Mouse (Mus musculus): ENCODE results near the gene Tmem199. TPM values are rescaled to one million over a fixed set of nuclear protein-coding genes. Genes with fewer than 3 reads are reported as not detected.
A peak's percentile ranks its signal among the peaks of the same experiment; 100 is the strongest.

The Tmem199 gene
- polyA plus RNA-seq, 1 experiment from 2014 or later, result 52.9 TPM

- no peak for ATAC-seq (ENCODE audit: insufficient number of reproducible peaks, insufficient read depth, low FRiP score, low read depth)
- H3K4me1 ChIP-seq (ENCODE audit: control insufficient read depth, insufficient read depth, low read length), result no peaks in the 10 kb centered on the region
- H3K4me3 ChIP-seq (ENCODE audit: low read depth, low read length), result no peak overlapping the region
- H3K4me2 ChIP-seq (replicated peaks; ENCODE audit: low read depth, low read length), result no peak overlapping the region
- H3K27me3 ChIP-seq (ENCODE audit: control insufficient read depth, insufficient read depth, low read length), result no peaks in the 10 kb centered on the region
- WGBS, result 81% methylated on average over 3 of the region's 3 CpGs
- no peak overlapping the region for H3K27ac ChIP-seq (ENCODE audit: low read length)
- no peaks in the 10 kb centered on the region for H3K9me3 ChIP-seq (ENCODE audit: control insufficient read depth, low read depth, low read length)
- H3K9ac ChIP-seq (replicated peaks; ENCODE audit: low read depth, low read length), result no peak overlapping the region
- no peaks in the 10 kb centered on the region; the same call in 1 of the 2 replicates for H3K36me3 ChIP-seq (ENCODE audit: control insufficient read depth, insufficient read depth, low read length)
Measured at GRCm38 (mm10) chr11:78475289-78475688, 36.7 kb downstream of the Tmem199 start.

GRCm38 (mm10) chr11:78471326-78472103 is 40.5 kb downstream of the Tmem199 start:
- Histone ChIP-seq H3K9ac (replicated peaks; ENCODE audit: low read depth, low read length) (no peak overlapping the region), H3K4me2 (replicated peaks; ENCODE audit: low read depth, low read length) (no peak overlapping the region), H3K27me3 (ENCODE audit: control insufficient read depth, insufficient read depth, low read length) (no peaks in the 10 kb centered on the region), H3K4me1 (ENCODE audit: control insufficient read depth, insufficient read depth, low read length) (peaks cover 3% of the 10 kb centered on the region; the same call in 1 of the 2 replicates), H3K9me3 (ENCODE audit: control insufficient read depth, low read depth, low read length) (no peaks in the 10 kb centered on the region), H3K4me3 (ENCODE audit: low read depth, low read length) (no peak overlapping the region), H3K27ac (ENCODE audit: low read length) (no peak overlapping the region), H3K36me3 (ENCODE audit: control insufficient read depth, insufficient read depth, low read length) (no peaks in the 10 kb centered on the region; the same call in 1 of the 2 replicates)
- ATAC-seq (ENCODE audit: insufficient number of reproducible peaks, insufficient read depth, low FRiP score, low read depth), result no peak
- 91% methylated on average over 10 of the region's 10 CpGs for WGBS

- H3K27ac ChIP-seq (ENCODE audit: low read length), result no peak overlapping the region
- no peak for ATAC-seq (ENCODE audit: insufficient number of reproducible peaks, insufficient read depth, low FRiP score, low read depth)
- no peak overlapping the region for H3K4me2 ChIP-seq (replicated peaks; ENCODE audit: low read depth, low read length)
- H3K4me3 ChIP-seq (ENCODE audit: low read depth, low read length), result no peak overlapping the region
- 52% methylated on average over 3 of the region's 3 CpGs for WGBS
- H3K9ac ChIP-seq (replicated peaks; ENCODE audit: low read depth, low read length), result no peak overlapping the region
- no peaks in the 10 kb centered on the region; the same call in 1 of the 2 replicates for H3K36me3 ChIP-seq (ENCODE audit: control insufficient read depth, insufficient read depth, low read length)
- peaks cover 15% of the 10 kb centered on the region; the same call in 1 of the 2 replicates for H3K4me1 ChIP-seq (ENCODE audit: control insufficient read depth, insufficient read depth, low read length)
- H3K27me3 ChIP-seq (ENCODE audit: control insufficient read depth, insufficient read depth, low read length), result no peaks in the 10 kb centered on the region
- H3K9me3 ChIP-seq (ENCODE audit: control insufficient read depth, low read depth, low read length), result no peaks in the 10 kb centered on the region
Measured at GRCm38 (mm10) chr11:78467932-78468331, 44.0 kb downstream of the Tmem199 start.

GRCm38 (mm10) chr11:78467515-78467914 is 44.5 kb downstream of the Tmem199 start:
- no peaks in the 10 kb centered on the region for H3K27me3 ChIP-seq (ENCODE audit: control insufficient read depth, insufficient read depth, low read length)
- no peak for ATAC-seq (ENCODE audit: insufficient number of reproducible peaks, insufficient read depth, low FRiP score, low read depth)
- peaks cover 15% of the 10 kb centered on the region; the same call in 1 of the 2 replicates for H3K4me1 ChIP-seq (ENCODE audit: control insufficient read depth, insufficient read depth, low read length)
- 74% methylated on average over 7 of the region's 7 CpGs for WGBS
- no peaks in the 10 kb centered on the region; the same call in 1 of the 2 replicates for H3K36me3 ChIP-seq (ENCODE audit: control insufficient read depth, insufficient read depth, low read length)
- H3K4me3 ChIP-seq (ENCODE audit: low read depth, low read length), result no peak overlapping the region
- H3K4me2 ChIP-seq (replicated peaks; ENCODE audit: low read depth, low read length), result no peak overlapping the region
- no peaks in the 10 kb centered on the region for H3K9me3 ChIP-seq (ENCODE audit: control insufficient read depth, low read depth, low read length)
- no peak overlapping the region for H3K27ac ChIP-seq (ENCODE audit: low read length)
- no peak overlapping the region for H3K9ac ChIP-seq (replicated peaks; ENCODE audit: low read depth, low read length)

- Histone ChIP-seq H3K4me2 (replicated peaks; ENCODE audit: low read depth, low read length) (peak overlapping the region; percentile 88), H3K36me3 (ENCODE audit: control insufficient read depth, insufficient read depth, low read length) (no peaks in the 10 kb centered on the region), H3K27ac (ENCODE audit: low read length) (peak overlapping the region; percentile 96), H3K4me1 (ENCODE audit: control insufficient read depth, insufficient read depth, low read length) (peaks cover 15% of the 10 kb centered on the region; the same call in 1 of the 2 replicates), H3K9me3 (ENCODE audit: control insufficient read depth, low read depth, low read length) (no peaks in the 10 kb centered on the region; the same call in 1 of the 2 replicates), H3K27me3 (ENCODE audit: control insufficient read depth, insufficient read depth, low read length) (no peaks in the 10 kb centered on the region), H3K4me3 (ENCODE audit: low read depth, low read length) (peak overlapping the region; percentile 78), H3K9ac (replicated peaks; ENCODE audit: low read depth, low read length) (no peak overlapping the region)
- ATAC-seq (ENCODE audit: insufficient number of reproducible peaks, insufficient read depth, low FRiP score, low read depth), result no peak; the same call in 1 of the 2 replicates
- 76% methylated on average over 23 of the region's 23 CpGs for WGBS
Measured at GRCm38 (mm10) chr11:78466242-78466912, 45.6 kb downstream of the Tmem199 start.

- ATAC-seq (ENCODE audit: insufficient number of reproducible peaks, insufficient read depth, low FRiP score, low read depth), result peak; percentile 95
Measured at GRCm38 (mm10) chr11:78465568-78466180, 46.3 kb downstream of the Tmem199 start, which contains the start of gene Slc46a1. Gene Slc46a1, plus strand, starts transcription at chr11:78465697.

GRCm38 (mm10) chr11:78465116-78465515 is 46.9 kb downstream of the Tmem199 start:
- peaks cover 15% of the 10 kb centered on the region; the same call in 1 of the 2 replicates for H3K4me1 ChIP-seq (ENCODE audit: control insufficient read depth, insufficient read depth, low read length)
- peak overlapping the region; percentile 84; the same call in 1 of the 2 replicates for H3K9ac ChIP-seq (replicated peaks; ENCODE audit: low read depth, low read length)
- H3K27ac ChIP-seq (ENCODE audit: low read length), result no peak overlapping the region
- WGBS, result 26% methylated on average over 9 of the region's 9 CpGs
- H3K27me3 ChIP-seq (ENCODE audit: control insufficient read depth, insufficient read depth, low read length), result no peaks in the 10 kb centered on the region
- ATAC-seq (ENCODE audit: insufficient number of reproducible peaks, insufficient read depth, low FRiP score, low read depth), result no peak
- peak overlapping the region; percentile 88 for H3K4me2 ChIP-seq (replicated peaks; ENCODE audit: low read depth, low read length)
- no peaks in the 10 kb centered on the region; the same call in 1 of the 2 replicates for H3K9me3 ChIP-seq (ENCODE audit: control insufficient read depth, low read depth, low read length)
- peak overlapping the region; percentile 78 for H3K4me3 ChIP-seq (ENCODE audit: low read depth, low read length)
- H3K36me3 ChIP-seq (ENCODE audit: control insufficient read depth, insufficient read depth, low read length), result no peaks in the 10 kb centered on the region

More at GRCm38 (mm10) chr11:78465568-78466180, 46.3 kb downstream of the Tmem199 start, which contains the start of gene Slc46a1:
- Histone ChIP-seq H3K27ac (ENCODE audit: low read length) (peak within 1 kb of the TSS; percentile 96), H3K4me2 (replicated peaks; ENCODE audit: low read depth, low read length) (peak within 1 kb of the TSS; percentile 88), H3K9me3 (ENCODE audit: control insufficient read depth, low read depth, low read length) (no peaks in the 10 kb centered on the region; the same call in 1 of the 2 replicates), H3K27me3 (ENCODE audit: control insufficient read depth, insufficient read depth, low read length) (no peaks in the 10 kb centered on the region), H3K36me3 (ENCODE audit: control insufficient read depth, insufficient read depth, low read length) (no peaks in the 10 kb centered on the region), H3K9ac (replicated peaks; ENCODE audit: low read depth, low read length) (peak within 1 kb of the TSS; percentile 84), H3K4me1 (ENCODE audit: control insufficient read depth, insufficient read depth, low read length) (peaks cover 15% of the 10 kb centered on the region; the same call in 1 of the 2 replicates), H3K4me3 (ENCODE audit: low read depth, low read length) (peak within 1 kb of the TSS; percentile 78)
- under 1% methylated on average over 41 of the region's 41 CpGs for WGBS

All from stomach, embryonic 14.5 days (tissue).